Mouse (Mus musculus): ENCODE results near the gene Arrdc5. TPM values are rescaled to one million over a fixed set of nuclear protein-coding genes. Genes with fewer than 3 reads are reported as not detected.
A peak's percentile ranks its signal among the peaks of the same experiment; 100 is the strongest.

The Arrdc5 gene
- polyA plus RNA-seq, 1 experiment from 2014 or later = not detected

DNA sequence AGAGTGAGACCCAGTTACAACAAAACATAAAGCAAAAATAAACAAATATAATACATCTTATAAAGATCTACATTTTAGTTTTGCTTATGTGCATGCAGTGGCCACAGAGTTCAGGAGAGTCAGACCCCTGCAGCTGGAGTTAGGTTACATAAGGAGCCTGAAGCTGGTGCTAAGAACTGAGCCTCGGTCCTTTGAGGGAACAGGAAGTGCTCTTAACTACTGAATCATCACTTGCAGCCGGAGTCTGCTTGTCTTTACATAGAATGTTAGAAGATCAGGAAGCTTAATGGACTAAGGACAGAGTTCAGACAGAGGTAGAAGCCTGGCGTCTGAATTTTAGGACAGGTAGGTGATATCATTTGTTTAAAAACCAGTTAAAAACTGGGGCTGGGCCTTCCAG lies 11.2 kb downstream of the Arrdc5 start:
- peak overlapping the region; percentile 57 for H3K4me3 ChIP-seq (replicated peaks)
- ATAC-seq (ENCODE audit: insufficient read depth, low FRiP score, low read depth) = no peak
- peak overlapping the region; percentile 79 for H3K4me2 ChIP-seq
- no peak overlapping the region; the same call in 1 of the 2 replicates for H3K9ac ChIP-seq
- WGBS = 26% methylated on average over 3 of the region's 3 CpGs
- H3K9me3 ChIP-seq = no peaks in the 10 kb centered on the region
- H3K4me1 ChIP-seq = peaks cover 31% of the 10 kb centered on the region
- peaks cover 31% of the 10 kb centered on the region for H3K36me3 ChIP-seq
- no peaks in the 10 kb centered on the region for H3K27me3 ChIP-seq (replicated peaks)
- peak overlapping the region; percentile 97 for H3K27ac ChIP-seq

DNA sequence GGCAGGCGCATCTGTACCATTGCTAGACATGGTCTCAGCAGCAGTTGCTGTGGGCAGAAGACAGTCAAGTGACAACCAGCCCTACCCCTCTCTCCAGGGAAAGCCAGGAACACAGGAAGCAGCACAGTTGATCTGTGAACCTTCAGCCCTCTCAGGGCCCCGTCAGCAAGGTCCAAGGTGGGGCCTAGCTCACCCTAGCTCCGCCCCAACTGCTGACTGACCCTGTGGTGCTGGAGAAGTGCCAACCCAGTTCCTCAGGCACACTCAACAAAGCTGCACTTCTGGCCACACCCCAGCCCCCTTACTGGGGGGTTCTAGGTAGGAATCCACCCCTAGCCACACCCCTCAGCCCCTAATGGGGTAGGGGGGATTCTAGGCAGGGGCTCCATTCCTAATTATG lies 12.3 kb downstream of the Arrdc5 start:
- no peaks in the 10 kb centered on the region for H3K27me3 ChIP-seq (replicated peaks)
- H3K9ac ChIP-seq = no peak overlapping the region

DNA sequence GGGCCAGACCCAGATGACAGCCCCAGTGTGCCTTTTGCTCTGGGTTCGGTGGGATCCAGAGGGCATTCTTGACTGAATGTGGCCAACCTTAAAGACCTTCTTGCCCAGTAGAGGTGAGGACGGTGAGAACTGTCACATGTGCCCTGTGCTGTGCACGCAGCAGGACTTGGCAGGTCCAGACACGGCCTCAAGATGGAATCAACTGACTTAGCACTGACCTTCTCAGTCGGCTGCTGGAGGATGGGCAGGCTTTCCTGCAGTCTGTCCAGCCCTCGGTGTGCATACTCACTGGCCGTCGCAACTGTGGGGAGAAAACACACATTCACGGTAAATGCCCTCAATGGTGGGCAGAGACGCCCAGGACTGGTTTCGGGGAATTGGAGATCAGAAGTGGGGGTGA lies 14.1 kb downstream of the Arrdc5 start:
- H3K36me3 ChIP-seq = peaks cover 39% of the 10 kb centered on the region
- 94% methylated on average over 11 of the region's 11 CpGs for WGBS
- ATAC-seq (ENCODE audit: insufficient read depth, low FRiP score, low read depth) = no peak
- peaks cover 26% of the 10 kb centered on the region for H3K4me1 ChIP-seq
- H3K9ac ChIP-seq = no peak overlapping the region
- H3K27me3 ChIP-seq (replicated peaks) = no peaks in the 10 kb centered on the region
- H3K9me3 ChIP-seq = no peaks in the 10 kb centered on the region
- H3K27ac ChIP-seq = no peak overlapping the region
- no peak overlapping the region for H3K4me3 ChIP-seq (replicated peaks)
- no peak overlapping the region for H3K4me2 ChIP-seq

More for the DNA sequence above, 12.3 kb downstream of the Arrdc5 start:
- Histone ChIP-seq H3K36me3 (peaks cover 32% of the 10 kb centered on the region), H3K27ac (peak overlapping the region; percentile 49), H3K4me1 (peaks cover 31% of the 10 kb centered on the region), H3K4me3 (replicated peaks) (peak overlapping the region; percentile 17; the same call in 1 of the 2 replicates), H3K9me3 (no peaks in the 10 kb centered on the region), H3K4me2 (peak overlapping the region; percentile 44)
- peak; percentile 9; the same call in 1 of the 2 replicates for ATAC-seq (ENCODE audit: insufficient read depth, low FRiP score, low read depth)
- WGBS = 39% methylated on average over 3 of the region's 3 CpGs

DNA sequence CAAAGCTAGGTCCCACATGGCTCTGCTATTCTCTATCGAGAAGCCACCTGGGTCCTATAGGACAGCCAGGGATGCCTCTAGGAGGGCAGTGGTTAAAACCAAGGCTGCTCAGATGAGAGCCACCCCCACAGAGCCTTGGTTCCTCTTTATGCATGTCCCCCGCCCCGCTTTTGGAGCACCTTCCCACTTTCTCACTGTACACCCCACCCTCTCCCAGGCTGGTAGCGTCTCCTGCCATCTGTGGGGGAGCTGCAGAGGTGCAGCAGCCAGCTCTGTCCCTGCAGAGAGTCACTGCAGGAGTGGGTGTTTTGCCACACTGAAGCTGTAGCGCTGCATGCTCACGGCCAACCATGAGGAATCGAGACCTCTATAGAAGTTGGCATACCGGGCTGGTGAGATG lies 16.8 kb downstream of the Arrdc5 start:
- WGBS = 92% methylated on average over 8 of the region's 8 CpGs
- Histone ChIP-seq H3K9ac (no peak overlapping the region), H3K27me3 (replicated peaks) (no peaks in the 10 kb centered on the region), H3K4me3 (replicated peaks) (no peak overlapping the region), H3K36me3 (peaks cover 47% of the 10 kb centered on the region), H3K4me1 (peaks cover 16% of the 10 kb centered on the region), H3K4me2 (no peak overlapping the region), H3K9me3 (no peaks in the 10 kb centered on the region), H3K27ac (no peak overlapping the region)
- ATAC-seq (ENCODE audit: insufficient read depth, low FRiP score, low read depth) = no peak

DNA sequence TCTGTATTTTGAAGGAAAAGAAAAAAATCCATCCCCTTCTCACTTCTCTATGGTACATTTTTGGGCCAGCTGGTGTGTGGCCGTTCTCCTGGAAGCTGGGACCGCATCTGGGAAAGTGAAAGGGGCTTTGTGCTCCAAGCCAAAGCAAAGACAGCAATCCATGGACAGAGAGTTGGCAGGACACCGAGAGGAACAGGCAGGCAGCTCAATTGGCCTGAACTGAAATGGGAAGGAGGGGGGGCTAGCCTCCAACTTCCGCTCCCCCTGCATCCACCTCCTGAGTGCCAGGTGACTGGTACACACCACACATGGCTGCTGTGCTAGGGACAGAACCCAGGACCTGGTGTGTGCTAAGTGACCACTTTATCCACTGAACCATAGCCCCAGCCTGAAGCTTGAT lies 17.3 kb downstream of the Arrdc5 start:
- no peaks in the 10 kb centered on the region for H3K9me3 ChIP-seq
- ATAC-seq (ENCODE audit: insufficient read depth, low FRiP score, low read depth) = no peak
- no peak overlapping the region for H3K9ac ChIP-seq
- 85% methylated on average over 4 of the region's 4 CpGs for WGBS
- peaks cover 47% of the 10 kb centered on the region for H3K36me3 ChIP-seq
- H3K4me2 ChIP-seq = no peak overlapping the region
- no peak overlapping the region for H3K4me3 ChIP-seq (replicated peaks)
- no peaks in the 10 kb centered on the region for H3K27me3 ChIP-seq (replicated peaks)
- H3K4me1 ChIP-seq = peaks cover 11% of the 10 kb centered on the region
- no peak overlapping the region for H3K27ac ChIP-seq

DNA sequence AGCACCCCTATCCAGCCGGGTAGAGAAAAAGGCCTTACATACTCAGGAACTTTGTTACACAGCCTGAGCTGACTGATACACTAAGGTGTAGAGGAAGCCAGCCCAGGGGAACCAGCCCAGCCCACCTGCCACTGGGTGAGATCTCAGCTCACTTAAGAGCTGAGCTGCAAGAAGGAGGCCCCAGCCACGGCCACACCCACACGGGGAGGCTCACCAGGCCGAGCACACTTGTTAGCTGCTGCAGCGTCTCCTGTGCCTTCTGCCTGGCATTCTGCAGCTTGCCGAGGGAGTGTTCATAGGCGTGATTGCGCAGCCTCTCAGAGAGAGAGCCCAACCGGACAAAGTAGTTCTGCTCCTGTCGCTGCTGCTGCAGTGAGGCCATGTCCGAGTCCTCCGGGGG lies 18.9 kb downstream of the Arrdc5 start:
- Histone ChIP-seq H3K9me3 (no peaks in the 10 kb centered on the region), H3K27ac (no peak overlapping the region), H3K4me3 (replicated peaks) (no peak overlapping the region), H3K36me3 (peaks cover 39% of the 10 kb centered on the region), H3K4me2 (no peak overlapping the region), H3K9ac (no peak overlapping the region), H3K4me1 (0 out of 2 replicates have a peak, but pooled peaks cover 4% of the 10 kb centered on the region), H3K27me3 (replicated peaks) (no peaks in the 10 kb centered on the region)
- 85% methylated on average over 12 of the region's 12 CpGs for WGBS
- no peak for ATAC-seq (ENCODE audit: insufficient read depth, low FRiP score, low read depth)

DNA sequence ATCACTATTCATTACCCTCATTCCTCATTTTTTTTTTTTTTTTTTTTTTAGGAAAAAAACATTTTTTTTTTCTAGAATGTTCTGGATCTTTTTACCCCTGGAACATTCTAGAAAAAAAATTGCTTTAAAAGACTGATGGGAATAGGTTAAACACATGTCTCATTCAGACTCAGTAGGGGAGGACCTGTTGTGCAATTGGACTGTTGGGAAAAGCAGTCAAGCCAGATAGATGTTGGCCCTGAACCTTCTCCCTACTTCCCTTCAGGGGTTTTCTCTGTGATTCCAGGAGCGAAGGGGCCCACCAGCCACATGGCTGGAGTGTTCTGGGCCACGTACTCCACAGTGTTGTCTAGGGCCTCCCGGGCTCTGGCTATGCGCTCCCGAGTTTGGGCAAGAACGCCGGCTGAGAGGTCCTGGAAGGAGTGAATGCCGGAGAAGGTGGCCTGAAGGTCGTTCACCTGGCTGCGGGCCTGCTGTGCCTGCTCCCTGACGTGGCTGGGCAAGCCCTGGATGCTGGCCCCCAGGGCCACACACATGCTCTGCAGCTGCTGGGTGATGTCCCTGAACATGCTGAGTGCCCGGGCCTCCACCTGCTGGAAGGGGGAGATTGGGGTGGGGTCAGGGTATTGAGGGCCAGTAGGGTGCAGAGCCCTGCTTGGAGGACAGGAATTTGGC lies 20.5 kb downstream of the Arrdc5 start:
- H3K36me3 ChIP-seq = peaks cover 23% of the 10 kb centered on the region
- WGBS = 87% methylated on average over 12 of the region's 12 CpGs
- H3K9me3 ChIP-seq = no peaks in the 10 kb centered on the region
- no peak overlapping the region for H3K4me3 ChIP-seq (replicated peaks)
- H3K4me1 ChIP-seq = 0 out of 2 replicates have a peak, but pooled peaks cover 4% of the 10 kb centered on the region
- H3K27me3 ChIP-seq (replicated peaks) = no peaks in the 10 kb centered on the region
- ATAC-seq (ENCODE audit: insufficient read depth, low FRiP score, low read depth) = no peak
- H3K9ac ChIP-seq = no peak overlapping the region
- H3K27ac ChIP-seq = 0 out of 2 replicates have a peak overlapping the region, but pooled peaks have one; percentile 27
- no peak overlapping the region for H3K4me2 ChIP-seq

DNA sequence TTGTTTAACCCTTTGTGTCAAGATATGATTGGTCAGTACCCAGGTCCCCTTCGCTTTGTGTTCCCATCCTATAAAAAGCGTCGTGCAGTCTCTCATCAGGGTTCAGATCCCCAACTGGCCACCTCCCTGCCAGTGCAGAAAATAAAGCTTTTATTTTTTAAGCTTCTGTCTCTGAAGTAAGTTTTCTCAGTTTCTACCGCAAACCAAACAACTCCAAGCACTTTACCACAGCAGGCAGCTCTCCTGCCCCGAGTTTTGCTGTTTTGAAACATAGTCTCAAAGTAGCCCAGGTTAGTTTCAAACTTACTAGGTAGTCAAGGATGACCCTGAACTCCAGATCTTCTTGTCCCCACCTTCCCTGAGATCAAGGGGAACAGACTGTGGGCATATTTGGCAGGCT lies 21.7 kb downstream of the Arrdc5 start:
- no peaks in the 10 kb centered on the region for H3K9me3 ChIP-seq
- H3K36me3 ChIP-seq = peaks cover 15% of the 10 kb centered on the region
- WGBS = 88% methylated on average over 5 of the region's 5 CpGs
- H3K4me1 ChIP-seq = peaks cover 13% of the 10 kb centered on the region; the same call in 1 of the 2 replicates
- H3K4me3 ChIP-seq (replicated peaks) = no peak overlapping the region
- H3K9ac ChIP-seq = no peak overlapping the region
- H3K27me3 ChIP-seq (replicated peaks) = no peaks in the 10 kb centered on the region
- no peak overlapping the region for H3K4me2 ChIP-seq
- peak overlapping the region; percentile 50; the same call in 1 of the 2 replicates for H3K27ac ChIP-seq
- ATAC-seq (ENCODE audit: insufficient read depth, low FRiP score, low read depth) = no peak

DNA sequence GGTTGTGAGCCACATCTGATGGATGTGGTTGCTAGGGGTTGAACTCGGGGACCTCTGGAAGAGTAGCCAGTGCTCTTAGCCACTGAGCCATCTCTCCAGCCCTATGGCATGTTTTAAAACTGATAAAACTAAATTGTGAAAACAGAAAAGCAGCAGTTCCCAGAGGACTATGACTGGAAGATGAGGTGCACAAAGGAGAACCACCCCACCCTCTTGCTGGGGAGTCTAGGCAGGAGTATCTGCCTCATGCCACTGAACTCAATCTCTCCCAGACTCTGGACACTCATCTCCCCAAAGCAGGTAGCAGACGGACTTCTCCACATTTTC lies 22.6 kb downstream of the Arrdc5 start:
- ATAC-seq (ENCODE audit: insufficient read depth, low FRiP score, low read depth) = no peak
- Histone ChIP-seq H3K27ac (peak overlapping the region; percentile 89), H3K9me3 (no peaks in the 10 kb centered on the region), H3K36me3 (peaks cover 15% of the 10 kb centered on the region), H3K27me3 (replicated peaks) (no peaks in the 10 kb centered on the region), H3K4me1 (peaks cover 19% of the 10 kb centered on the region; the same call in 1 of the 2 replicates), H3K9ac (no peak overlapping the region), H3K4me2 (peak overlapping the region; percentile 76), H3K4me3 (replicated peaks) (no peak overlapping the region)
- WGBS = 32% methylated on average over 2 of the region's 2 CpGs

DNA sequence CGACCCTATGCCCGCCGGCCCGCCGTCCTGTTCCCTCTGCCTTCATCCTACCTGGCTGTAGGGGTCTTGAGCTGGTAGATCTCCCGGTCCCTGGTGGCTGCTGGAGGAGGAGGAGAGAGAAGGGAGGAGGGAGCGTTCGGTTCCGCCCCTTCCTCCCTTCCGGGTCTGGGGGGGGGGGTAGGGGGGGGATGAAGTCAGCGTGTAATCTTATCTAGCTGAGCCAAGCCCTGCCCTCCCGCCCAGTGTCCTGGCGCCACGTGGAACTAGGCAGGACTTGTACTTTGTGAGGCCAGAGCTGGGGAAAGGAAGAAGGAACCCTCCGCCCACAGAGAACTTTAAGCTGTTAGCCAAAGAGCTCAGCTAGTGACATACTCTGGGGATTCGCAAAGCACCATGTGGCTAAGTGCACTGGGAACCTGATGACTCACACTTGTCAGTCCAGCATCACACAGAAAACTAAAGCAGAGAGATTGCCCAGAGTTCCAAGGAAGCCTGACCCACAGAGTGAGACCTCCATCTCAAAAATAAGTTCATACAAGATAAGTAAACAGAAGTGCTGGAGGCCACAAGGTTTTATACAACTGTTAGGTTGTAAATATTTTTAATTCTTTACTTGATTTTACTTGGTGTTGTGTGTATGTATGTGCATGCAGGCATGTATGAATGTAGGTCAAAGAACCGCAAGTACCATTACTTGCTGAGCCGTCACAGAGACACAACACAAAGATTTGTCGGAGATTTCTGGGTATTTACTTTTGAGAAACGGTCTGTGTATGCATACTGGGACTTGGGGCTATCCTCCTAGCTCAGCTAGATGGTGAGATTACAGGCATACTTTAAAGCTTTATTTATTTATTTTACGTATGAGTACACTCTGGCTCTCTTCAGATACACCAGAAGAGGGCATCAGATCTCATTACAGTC lies 23.2 kb downstream of the Arrdc5 start, which contains the start of gene Ticam1:
Gene Ticam1, minus strand, starts transcription at position 144 of the 924 bp plus-strand sequence.
- Histone ChIP-seq H3K27ac (peak within 1 kb of the TSS; percentile 89), H3K9ac (peak within 1 kb of the TSS; percentile 69), H3K36me3 (peaks cover 15% of the 10 kb centered on the region), H3K9me3 (no peaks in the 10 kb centered on the region), H3K27me3 (replicated peaks) (no peaks in the 10 kb centered on the region), H3K4me1 (peaks cover 19% of the 10 kb centered on the region; the same call in 1 of the 2 replicates), H3K4me2 (peak within 1 kb of the TSS; percentile 76), H3K4me3 (replicated peaks) (peak within 1 kb of the TSS; percentile 69)
- peak; percentile 94 for ATAC-seq (ENCODE audit: insufficient read depth, low FRiP score, low read depth)
- 2% methylated on average over 14 of the region's 21 CpGs for WGBS

DNA sequence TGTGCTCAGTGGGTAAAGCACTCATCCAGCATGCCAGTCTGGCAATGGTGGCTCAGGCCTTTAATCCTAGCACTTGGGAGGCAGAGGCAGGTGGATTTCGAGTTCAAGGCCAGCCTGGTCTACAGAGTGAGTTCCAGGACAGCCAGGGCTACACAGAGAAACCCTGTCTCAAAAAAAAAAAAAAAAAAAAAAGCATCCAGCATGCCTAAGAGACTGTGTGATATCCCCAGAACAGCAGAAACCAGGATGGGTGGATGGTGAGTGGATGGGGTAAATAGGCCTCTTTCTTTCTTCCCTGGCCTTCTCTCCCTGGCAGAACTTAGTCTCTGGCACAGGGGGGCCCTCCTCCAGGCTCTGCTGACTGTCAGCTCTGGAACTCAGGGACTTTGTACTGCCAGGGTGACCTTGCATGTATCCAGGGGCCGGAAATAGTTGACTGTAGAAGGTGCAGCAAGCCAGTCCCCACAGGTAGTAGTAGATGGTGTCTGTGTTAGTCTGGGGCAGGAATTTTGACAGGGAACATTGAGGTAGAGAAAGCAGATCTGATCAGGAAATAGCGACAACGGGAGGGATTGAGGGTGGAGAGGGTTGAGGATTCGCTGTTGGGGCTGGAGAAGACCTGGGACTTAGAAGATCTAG lies 24.1 kb downstream of the Arrdc5 start:
- H3K9me3 ChIP-seq = no peaks in the 10 kb centered on the region
- peak overlapping the region; percentile 76 for H3K4me2 ChIP-seq
- peaks cover 18% of the 10 kb centered on the region; the same call in 1 of the 2 replicates for H3K4me1 ChIP-seq
- peaks cover 14% of the 10 kb centered on the region for H3K36me3 ChIP-seq
- peak overlapping the region; percentile 69 for H3K4me3 ChIP-seq (replicated peaks)
- peak overlapping the region; percentile 89 for H3K27ac ChIP-seq
- peak overlapping the region; percentile 69 for H3K9ac ChIP-seq
- H3K27me3 ChIP-seq (replicated peaks) = no peaks in the 10 kb centered on the region
- 19% methylated on average over 5 of the region's 5 CpGs for WGBS
- peak; percentile 34; the same call in 1 of the 2 replicates for ATAC-seq (ENCODE audit: insufficient read depth, low FRiP score, low read depth)
